20 mouse cellular contexts compared by ENCODE assay signal in genomic region chr2:72288932-72289534, GRCm38 (mm10). TPM values are rescaled to one million over a fixed set of nuclear protein-coding genes. Genes with fewer than 3 reads are reported as not detected.
DNase-seq lines count a peak whose midpoint lies in the region; ATAC-seq and TF ChIP-seq lines count a peak whose summit lies in the region.
"Had no signal": no experiment of that assay in that cellular context is flagged by ENCODE, and none has a peak within 500 bp of the region (broad histone marks: within the 10 kb centered on the region; RNA-seq: fewer than 3 reads in every experiment).

No protein-coding gene starts in this region.

- no peak overlapping the region for H3ac ChIP-seq in myocyte (ENCODE audit: control insufficient read depth, insufficient read length)

- H3K27ac ChIP-seq in intestine, embryonic 14.5 days (ENCODE audit: low read depth), result no peak overlapping the region
- H3K27ac ChIP-seq in kidney, adult 2 months (ENCODE audit: insufficient read depth, low read depth, low read length), result no peak overlapping the region
- H3K27ac ChIP-seq: embryonic facial prominence, embryonic 15.5 days; forebrain, embryonic 15.5 days; hindbrain, embryonic 15.5 days had no signal

- no peaks in the 10 kb centered on the region for H3K9me3 ChIP-seq in intestine, embryonic 14.5 days (ENCODE audit: control insufficient read depth, low read length)
- H3K9me3 ChIP-seq: embryonic facial prominence, embryonic 15.5 days; forebrain, embryonic 15.5 days; heart, embryonic 12.5 days; hindbrain, embryonic 15.5 days had no signal

- 56% methylated on average over 11 of the region's 11 CpGs for WGBS in intestine, embryonic 14.5 days
- WGBS in kidney, adult 2 months, result 86% methylated on average over 11 of the region's 11 CpGs

- H3K4me2 ChIP-seq in intestine, embryonic 14.5 days (ENCODE audit: low read length), result no peak overlapping the region
- H3K4me2 ChIP-seq in myocyte (ENCODE audit: low read depth), result peak overlapping the region; percentile 86
- H3K4me2 ChIP-seq: embryonic facial prominence, embryonic 15.5 days; forebrain, embryonic 15.5 days; hindbrain, embryonic 15.5 days had no signal

- H3K9ac ChIP-seq in intestine, embryonic 14.5 days (ENCODE audit: low read length), result no peak overlapping the region
- H3K9ac ChIP-seq: embryonic facial prominence, embryonic 15.5 days; forebrain, embryonic 15.5 days; hindbrain, embryonic 15.5 days had no signal

- peak; percentile 34 for DNase-seq in urinary bladder, postnatal 14 days (ENCODE audit: low spot score)
- no peak for DNase-seq in urinary bladder, postnatal 4 days (ENCODE audit: low spot score in 2 of 2)
- DNase-seq in Muller cell, postnatal 12 days (ENCODE audit: inconsistent ontology term), result peak; percentile 18
- no peak for DNase-seq in intestine, embryonic 14.5 days (ENCODE audit: low spot score)
- no peak for DNase-seq in MN1 (ENCODE audit: low spot score)
- no peak for DNase-seq in thymus, postnatal 14 days
- DNase-seq in kidney, adult 2 months, result no peak
- DNase-seq: adrenal gland, postnatal 25 days; cerebellum, adult 2 months; cerebellum, postnatal 10 days; embryo, embryonic 11 days; gastrocnemius, postnatal 14 days; heart, postnatal 36 days had no signal

- peaks cover 13% of the 10 kb centered on the region for H3K4me1 ChIP-seq in intestine, embryonic 14.5 days (replicated peaks; ENCODE audit: control insufficient read depth, insufficient read depth, low read length)
- no peaks in the 10 kb centered on the region for H3K4me1 ChIP-seq in kidney, adult 2 months (ENCODE audit: control insufficient read depth, insufficient read depth, low read length)

- no peaks in the 10 kb centered on the region for H3K27me3 ChIP-seq in intestine, embryonic 14.5 days (replicated peaks; ENCODE audit: control insufficient read depth, insufficient read depth, low read length)
- H3K27me3 ChIP-seq in myocyte (ENCODE audit: control insufficient read depth, insufficient read depth, insufficient read length), result no peaks in the 10 kb centered on the region
- no peaks in the 10 kb centered on the region for H3K27me3 ChIP-seq in kidney, adult 2 months (replicated peaks; ENCODE audit: control insufficient read depth, insufficient read depth, low read length)
- H3K27me3 ChIP-seq: CH12.LX; embryonic facial prominence, embryonic 15.5 days; forebrain, embryonic 15.5 days; heart, embryonic 12.5 days had no signal

- 0 out of 2 replicates have a peak, but pooled peaks have one; percentile 28 for ATAC-seq in intestine, embryonic 14.5 days (replicated peaks; ENCODE audit: low FRiP score, low TSS enrichment, low read depth)
- ATAC-seq: activated CD4-positive, CD25-positive, alpha-beta regulatory T cell, adult 4 months; forebrain, embryonic 15.5 days had no signal

- H3K36me3 ChIP-seq in intestine, embryonic 14.5 days (ENCODE audit: control insufficient read depth, insufficient read depth, low read length), result no peaks in the 10 kb centered on the region
- H3K36me3 ChIP-seq in myocyte (ENCODE audit: control insufficient read depth, insufficient read depth), result no peaks in the 10 kb centered on the region
- H3K36me3 ChIP-seq in kidney, adult 2 months (ENCODE audit: control insufficient read depth, insufficient read depth, low read length), result no peaks in the 10 kb centered on the region
- H3K36me3 ChIP-seq: embryonic facial prominence, embryonic 15.5 days; forebrain, embryonic 15.5 days; hindbrain, embryonic 15.5 days had no signal

- H3K79me2 ChIP-seq in myocyte (ENCODE audit: control insufficient read depth, insufficient read depth), result peaks cover 76% of the 10 kb centered on the region

- no peak overlapping the region for H3K4me3 ChIP-seq in intestine, embryonic 14.5 days (ENCODE audit: low read depth, low read length)
- no peak overlapping the region for H3K4me3 ChIP-seq in myocyte
- no peak overlapping the region for H3K4me3 ChIP-seq in kidney, adult 2 months (ENCODE audit: insufficient read depth, low read depth, low read length)
- H3K4me3 ChIP-seq: embryonic facial prominence, embryonic 15.5 days; forebrain, embryonic 15.5 days; heart, embryonic 12.5 days; hindbrain, embryonic 15.5 days had no signal

- no peak for TF ChIP-seq POLR2A in myocyte (IDR thresholded peaks at IDR 0.05; ENCODE audit: insufficient read length, low read depth)
- no peak for TF ChIP-seq POLR2A in kidney, adult 2 months (IDR thresholded peaks at IDR 0.05; ENCODE audit: low read depth, low read length)

- TF ChIP-seq CTCF in kidney, adult 2 months (conservative IDR thresholded peaks at IDR 0.05; ENCODE audit: insufficient read depth, insufficient read length, low read depth, low read length), result no peak

TF ChIP-seq in myocyte, 11 proteins besides CTCF, POLR2A, EP300 and RAD21:
- TF ChIP-seq POLR2AphosphoS2 (IDR thresholded peaks at IDR 0.05; ENCODE audit: insufficient read length, low read depth) (no peak), SRF (IDR thresholded peaks at IDR 0.05; ENCODE audit: control insufficient read depth, insufficient read length, low read depth) (no peak), TCF3 (IDR thresholded peaks at IDR 0.05; ENCODE audit: insufficient read length, low read depth) (no peak), MYOG (IDR thresholded peaks at IDR 0.05; ENCODE audit: control insufficient read depth in 1 of 3, insufficient read depth in 1 of 3, insufficient read length in 2 of 3, low read depth in 2 of 3) (no peak), USF1 (IDR thresholded peaks at IDR 0.05; ENCODE audit: low read depth) (peak; percentile 85), E2F4 (IDR thresholded peaks at IDR 0.05; ENCODE audit: insufficient read depth) (no peak), REST (IDR thresholded peaks at IDR 0.05; ENCODE audit: insufficient read depth, insufficient read length) (no peak), MYOD1 (IDR thresholded peaks at IDR 0.05; ENCODE audit: control insufficient read depth in 1 of 3, insufficient read length in 2 of 3, low read depth in 2 of 3) (peak in 1 of 3 experiments; percentile 4), CEBPB (IDR thresholded peaks at IDR 0.05; ENCODE audit: insufficient read depth, poor library complexity, severe bottlenecking) (no peak), MAX (IDR thresholded peaks at IDR 0.05; ENCODE audit: low read depth) (no peak), TCF12 (IDR thresholded peaks at IDR 0.05; ENCODE audit: insufficient read depth, poor library complexity, severe bottlenecking) (no peak)

RNA-seq across cellular contexts. Expression of gene Map3k20, which starts 3.6 kb away (rescaled TPM):
- polyA plus RNA-seq in intestine, embryonic 14.5 days (2014; fragmentation: Nextera tagmentation; extraction: Ambion mirVana), result 22.3 and 23.8 TPM in 2 replicates
- 13.7 TPM for polyA plus RNA-seq in myocyte (2012; fragmentation: generic; extraction: Trizol)
- 7.0 and 8.3 TPM in 2 replicates for polyA plus RNA-seq in kidney, adult 2 months (2012; rRNA removed)

Comparison
In these comparisons a context has a peak if more than half of its experiments do, and no peak if none do; other contexts are left out.
1. DNase-seq: peak in urinary bladder, postnatal 14 days (single experiment) and Muller cell, postnatal 12 days (single experiment); none in urinary bladder, postnatal 4 days (0 of 2), intestine, embryonic 14.5 days (single experiment), MN1 (single experiment), thymus, postnatal 14 days (single experiment) and kidney, adult 2 months (single experiment).